Mouse (Mus musculus): ENCODE measurements around the gene Cpa4.

- no peak for TF ChIP-seq CTCF (IDR thresholded peaks at IDR 0.05; ENCODE audit: low read depth, low read length)
- no peak for TF ChIP-seq POLR2A (IDR thresholded peaks at IDR 0.05; ENCODE audit: borderline replicate concordance, low read depth, low read length)
These were observed 1.8 kb downstream of the Cpa4 start for GRCm38 (mm10) chr6:30570012-30570411.

Measured in bone marrow macrophage, adult 2 months (primary cell).